20 mouse cellular contexts compared by ENCODE assay signal in the genomic region with DNA sequence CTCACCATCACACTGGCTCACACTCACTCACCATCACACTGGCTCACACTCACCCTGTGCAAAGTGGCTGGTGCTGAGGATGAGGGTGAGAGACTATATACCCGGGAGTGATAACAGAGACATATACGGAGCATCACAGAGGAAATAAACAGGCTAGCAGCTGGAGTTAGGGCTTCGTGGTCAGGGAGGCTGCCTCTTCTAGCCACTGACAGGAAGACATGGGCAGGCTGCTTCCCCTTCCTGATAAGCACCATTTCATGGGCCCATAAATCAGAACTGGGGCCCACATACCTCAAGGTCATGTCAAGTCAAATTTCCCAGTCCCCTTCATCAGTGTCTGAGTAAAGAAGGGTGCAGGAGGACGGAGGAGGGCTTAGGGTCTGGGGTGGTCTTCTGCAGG. TPM values are rescaled to one million over a fixed set of nuclear protein-coding genes. Genes with fewer than 3 reads are reported as not detected.
DNase-seq lines count a peak whose midpoint lies in the region; ATAC-seq and TF ChIP-seq lines count a peak whose summit lies in the region.
"Had no signal": no experiment of that assay in that cellular context is flagged by ENCODE, and none has a peak within 500 bp of the region (broad histone marks: within the 10 kb centered on the region; RNA-seq: fewer than 3 reads in every experiment).

No protein-coding gene starts in this region.

- H3K9ac ChIP-seq in intestine, embryonic 16.5 days (ENCODE audit: low read depth, low read length) = no peak overlapping the region
- H3K9ac ChIP-seq: liver, embryonic 14.5 days; midbrain, embryonic 13.5 days had no signal

- ATAC-seq in hematopoietic stem cell, adult 5-6 weeks (replicated peaks in 1 of 2; ENCODE audit: insufficient read depth in 1 of 2, low FRiP score in 2 of 2, low TSS enrichment in 1 of 2, low read depth in 1 of 2, poor library complexity in 2 of 2, severe bottlenecking in 2 of 2) = peak; percentile 78 to 79
- no peak for ATAC-seq in intestine, embryonic 16.5 days
- ATAC-seq: forebrain, embryonic 16.5 days; midbrain, embryonic 13.5 days had no signal

- no peak for TF ChIP-seq CTCF in gastrocnemius, adult 2 months (IDR thresholded peaks at IDR 0.05)

- H3K4me1 ChIP-seq in intestine, embryonic 16.5 days (ENCODE audit: control insufficient read depth, insufficient read depth, low read length) = peaks cover 17% of the 10 kb centered on the region

- H3K27me3 ChIP-seq in splenic B cell, adult 2 months (ENCODE audit: control insufficient read depth, insufficient read depth, low read length, poor library complexity, severe bottlenecking) = no peaks in the 10 kb centered on the region
- no peaks in the 10 kb centered on the region for H3K27me3 ChIP-seq in intestine, embryonic 16.5 days (replicated peaks; ENCODE audit: control insufficient read depth, insufficient read depth, low read length)
- H3K27me3 ChIP-seq: midbrain, embryonic 13.5 days had no signal

- no peak for DNase-seq in gastrocnemius, adult 2 months
- DNase-seq in gastrocnemius, postnatal 25 days = no peak
- peak; percentile 32 to 40 for DNase-seq in spleen, postnatal 36 days (ENCODE audit: low spot score in 2 of 2)
- DNase-seq in spleen, adult 12 weeks (ENCODE audit: low spot score) = no peak
- DNase-seq in splenic B cell, adult 2 months (ENCODE audit: low read depth, low spot score) = peak; percentile 53
- DNase-seq in ovary, adult 18-20 months (ENCODE audit: low spot score) = no peak
- DNase-seq: adrenal gland, postnatal 25 days; cerebellum, adult 11 months; gastrocnemius, postnatal 10 days; kidney, postnatal 10 days; layer of hippocampus, adult 9-11 months; right cerebral cortex, postnatal 4 days had no signal

- no peaks in the 10 kb centered on the region for H3K9me3 ChIP-seq in intestine, embryonic 16.5 days (ENCODE audit: control insufficient read depth, low read length)
- H3K9me3 ChIP-seq: heart, embryonic 10.5 days; midbrain, embryonic 13.5 days had no signal

- intact Hi-C loops in gastrocnemius, adult 2 months (cut with DNase I) = loop anchor here (5.0 kb wide), 2 partner anchors 200 to 430 kb away; no protein-coding TSS in a partner anchor

- WGBS in intestine, embryonic 16.5 days = 35% methylated on average over 4 of the region's 4 CpGs

- 0 out of 2 replicates have a peak overlapping the region, but pooled peaks have one; percentile 6 for H3K27ac ChIP-seq in gastrocnemius, adult 2 months
- no peak overlapping the region for H3K27ac ChIP-seq in intestine, embryonic 16.5 days (ENCODE audit: low read length)
- H3K27ac ChIP-seq: heart, embryonic 10.5 days; liver, embryonic 14.5 days; midbrain, embryonic 13.5 days had no signal

- no peak overlapping the region for H3K4me2 ChIP-seq in intestine, embryonic 16.5 days (ENCODE audit: low read depth, low read length)
- H3K4me2 ChIP-seq: midbrain, embryonic 13.5 days had no signal

- H3K36me3 ChIP-seq in splenic B cell, adult 2 months (ENCODE audit: control insufficient read depth, insufficient read depth, low read length, poor library complexity, severe bottlenecking) = no peaks in the 10 kb centered on the region
- no peaks in the 10 kb centered on the region for H3K36me3 ChIP-seq in intestine, embryonic 16.5 days (ENCODE audit: control insufficient read depth, insufficient read depth, low read length)
- H3K36me3 ChIP-seq: heart, embryonic 10.5 days had no signal

- H3K4me3 ChIP-seq in gastrocnemius, adult 2 months = no peak overlapping the region
- no peak overlapping the region for H3K4me3 ChIP-seq in intestine, embryonic 16.5 days (ENCODE audit: low read length)
- H3K4me3 ChIP-seq: heart, embryonic 10.5 days; midbrain, embryonic 13.5 days had no signal

RNA-seq across cellular contexts. Expression of a gene that starts 28.2 kb away (rescaled TPM):
- 1 to 10 TPM; 2.6 to 4.8 TPM for total RNA-seq in gastrocnemius, adult 2 months (2021)
- total RNA-seq in gastrocnemius, postnatal 25 days (2021) = 1 to 10 TPM; 3.8 to 4.3 TPM
- total RNA-seq in hematopoietic stem cell, adult 5-6 weeks (2017) = 4.3 and 4.4 TPM in 2 replicates
- polyA plus RNA-seq in intestine, embryonic 16.5 days (2015; fragmentation: Nextera tagmentation; extraction: Ambion mirVana) = 16.1 and 16.4 TPM in 2 replicates

RNA-seq across cellular contexts. Expression of a gene that starts 33.1 kb away (rescaled TPM):
- total RNA-seq in gastrocnemius, adult 2 months (2021) = 100 to 1,000 TPM; 108 to 137 TPM
- total RNA-seq in gastrocnemius, postnatal 25 days (2021) = 100 to 1,000 TPM; 104 to 105 TPM
- 27.1 and 30.0 TPM in 2 replicates for total RNA-seq in hematopoietic stem cell, adult 5-6 weeks (2017)
- polyA plus RNA-seq in intestine, embryonic 16.5 days (2015; fragmentation: Nextera tagmentation; extraction: Ambion mirVana) = 124 and 144 TPM in 2 replicates

RNA-seq across cellular contexts. Expression of a gene that starts 34.6 kb away (rescaled TPM):
- 1 to 10 TPM; 1.5 to 2.1 TPM for total RNA-seq in gastrocnemius, adult 2 months (2021)
- total RNA-seq in gastrocnemius, postnatal 25 days (2021) = 1 to 10 TPM; 2.5 to 2.6 TPM
- total RNA-seq in hematopoietic stem cell, adult 5-6 weeks (2017) = 0.25 and 0.45 TPM in 2 replicates
- 6.8 and 8.9 TPM in 2 replicates for polyA plus RNA-seq in intestine, embryonic 16.5 days (2015; fragmentation: Nextera tagmentation; extraction: Ambion mirVana)

RNA-seq across cellular contexts. Expression of a gene that starts 35.2 kb away (rescaled TPM):
- total RNA-seq in gastrocnemius, adult 2 months (2021) = not detected
- not detected for total RNA-seq in gastrocnemius, postnatal 25 days (2021)
- not detected in 2 replicates for total RNA-seq in hematopoietic stem cell, adult 5-6 weeks (2017)
- polyA plus RNA-seq in intestine, embryonic 16.5 days (2015; fragmentation: Nextera tagmentation; extraction: Ambion mirVana) = not detected in 2 replicates
- total RNA-seq: adrenal gland, postnatal 25 days; heart, postnatal 25 days had no signal
- polyA plus RNA-seq: forebrain, embryonic 16.5 days; heart, embryonic 10.5 days; neural tube, embryonic 11.5 days had no signal

RNA-seq across cellular contexts. Expression of a gene that starts 41.9 kb away (rescaled TPM):
- 10 to 100 TPM; 41.3 to 42.6 TPM for total RNA-seq in gastrocnemius, adult 2 months (2021)
- 10 to 100 TPM; 30.0 to 30.1 TPM for total RNA-seq in gastrocnemius, postnatal 25 days (2021)
- total RNA-seq in hematopoietic stem cell, adult 5-6 weeks (2017) = 155 and 156 TPM in 2 replicates
- 44.8 and 46.3 TPM in 2 replicates for polyA plus RNA-seq in intestine, embryonic 16.5 days (2015; fragmentation: Nextera tagmentation; extraction: Ambion mirVana)

Comparison
In these comparisons a context has a peak if more than half of its experiments do, and no peak if none do; other contexts are left out.
1. DNase-seq: peak in spleen, postnatal 36 days (2 of 2) and splenic B cell, adult 2 months (single experiment); none in gastrocnemius, adult 2 months (single experiment), gastrocnemius, postnatal 25 days (single experiment), spleen, adult 12 weeks (single experiment) and ovary, adult 18-20 months (single experiment).